Mouse (Mus musculus) ZHBTc4 (cell line): ENCODE data around the gene Gm49486.

Source experiments
- DNase-seq: peaks from one replicate; pipeline ENCODE4 v3.0.0-alpha.2; 2011; ENCODE audit warnings: low read depth, low spot score

The Gm49486 gene

DNA sequence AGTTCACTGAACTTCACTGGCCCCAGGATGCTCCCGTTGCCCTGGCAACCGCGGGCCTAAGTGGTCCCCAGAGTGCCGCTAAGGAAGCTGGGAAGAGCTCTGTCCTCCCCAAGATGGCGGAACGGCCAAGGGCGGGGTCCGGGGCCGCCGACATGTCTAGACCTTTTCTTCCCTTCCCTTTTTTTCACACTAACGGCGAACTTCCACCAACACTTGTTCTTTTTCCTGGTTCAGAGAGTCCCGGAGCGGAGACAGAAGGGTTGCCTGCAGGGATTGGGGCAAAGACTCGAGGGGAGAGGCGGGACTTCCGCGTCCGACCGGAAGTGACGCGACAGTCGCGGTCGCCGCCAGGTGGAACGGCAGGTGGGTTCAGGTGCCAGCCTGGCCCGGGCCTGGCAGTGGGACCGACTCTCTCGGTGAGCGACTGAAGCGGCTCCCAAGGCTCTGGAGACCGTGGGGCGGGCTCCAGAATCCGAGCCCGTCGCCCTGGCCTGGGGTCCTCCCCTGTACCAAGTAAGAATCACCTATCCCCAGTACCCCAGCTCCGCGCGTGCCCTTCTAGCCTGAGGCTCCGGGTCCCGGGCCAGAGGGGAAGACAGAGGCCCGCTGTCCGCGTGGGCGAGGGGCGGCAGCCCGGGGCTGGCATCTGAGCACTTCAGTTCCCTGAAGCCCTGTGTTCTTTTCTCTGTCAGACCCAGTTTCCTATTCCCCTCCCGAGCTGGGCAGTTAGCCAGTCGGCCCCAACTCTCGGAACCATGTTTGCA is at the start of gene Gm49486, which contains the start of gene Pick1:
Gm49486 (plus strand) TSS at position 334 of the 764 bp plus-strand sequence.
Pick1 (plus strand) TSS at position 116 of the 764 bp plus-strand sequence.
- DNase-seq = peak; percentile 95

DNA sequence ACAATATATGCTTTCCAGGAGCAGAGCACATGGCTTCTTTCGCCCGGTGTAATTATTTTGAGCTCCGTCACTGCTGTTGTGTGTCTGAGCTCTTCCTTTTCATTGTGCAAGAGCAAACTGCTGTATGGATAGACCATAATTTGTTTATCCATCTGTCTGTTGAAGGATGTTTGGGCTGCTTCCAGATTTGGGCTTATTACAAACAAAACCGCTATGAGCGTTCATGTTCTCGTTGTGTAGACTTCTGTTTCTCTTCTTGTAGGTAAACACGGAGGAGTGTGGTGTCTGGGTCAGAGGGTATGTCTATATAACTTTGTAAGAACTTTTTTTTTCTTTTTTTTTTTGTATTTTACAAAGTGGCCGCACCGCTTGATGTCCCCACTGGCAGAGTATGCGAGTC is 44.0 kb upstream of the Gm49486 start:
- DNase-seq = no peak

DNA sequence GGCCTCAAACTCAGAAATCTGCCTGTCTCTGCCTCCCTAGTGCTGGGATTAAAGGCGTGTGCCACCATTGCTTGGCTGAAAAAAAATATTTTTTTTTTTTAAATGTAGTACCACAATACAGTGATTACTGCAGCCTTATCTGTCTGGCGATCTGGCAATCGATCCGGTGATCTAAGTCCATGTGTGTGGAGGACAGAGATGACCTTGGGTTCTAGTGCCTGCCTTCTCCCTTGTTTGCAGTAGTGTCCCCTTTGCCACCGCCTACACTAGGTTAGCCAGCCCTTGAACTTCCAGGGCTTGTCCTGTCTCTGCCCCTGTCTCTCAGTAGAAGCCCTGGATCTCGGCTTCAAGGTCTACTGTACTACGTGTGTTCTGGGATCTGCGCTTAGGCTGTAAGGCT is 41.4 kb upstream of the Gm49486 start:
- no peak for DNase-seq

DNA sequence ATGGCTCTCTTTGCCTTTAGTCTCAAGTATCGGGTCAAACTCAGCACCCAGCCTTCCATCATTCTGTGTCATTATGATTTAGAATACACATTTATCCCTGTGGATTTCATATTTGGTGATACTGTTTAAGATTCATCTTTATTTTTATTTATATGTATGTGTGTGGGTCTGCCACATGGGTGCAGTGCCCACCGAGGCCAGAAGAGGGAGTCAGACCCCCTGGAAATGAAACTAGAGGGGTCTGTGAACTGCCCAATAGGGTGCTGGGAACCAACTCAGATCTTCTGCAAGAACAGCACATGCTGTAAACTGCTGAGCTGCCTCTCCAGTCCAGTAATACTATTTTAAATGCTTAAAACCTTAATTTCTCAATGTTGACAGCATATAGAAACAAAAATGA is 37.8 kb upstream of the Gm49486 start:
- peak; percentile 43 for DNase-seq

- no peak for DNase-seq
Observed at GRCm38 (mm10) chr15:79192450-79192849, 36.7 kb upstream of the Gm49486 start.

DNA sequence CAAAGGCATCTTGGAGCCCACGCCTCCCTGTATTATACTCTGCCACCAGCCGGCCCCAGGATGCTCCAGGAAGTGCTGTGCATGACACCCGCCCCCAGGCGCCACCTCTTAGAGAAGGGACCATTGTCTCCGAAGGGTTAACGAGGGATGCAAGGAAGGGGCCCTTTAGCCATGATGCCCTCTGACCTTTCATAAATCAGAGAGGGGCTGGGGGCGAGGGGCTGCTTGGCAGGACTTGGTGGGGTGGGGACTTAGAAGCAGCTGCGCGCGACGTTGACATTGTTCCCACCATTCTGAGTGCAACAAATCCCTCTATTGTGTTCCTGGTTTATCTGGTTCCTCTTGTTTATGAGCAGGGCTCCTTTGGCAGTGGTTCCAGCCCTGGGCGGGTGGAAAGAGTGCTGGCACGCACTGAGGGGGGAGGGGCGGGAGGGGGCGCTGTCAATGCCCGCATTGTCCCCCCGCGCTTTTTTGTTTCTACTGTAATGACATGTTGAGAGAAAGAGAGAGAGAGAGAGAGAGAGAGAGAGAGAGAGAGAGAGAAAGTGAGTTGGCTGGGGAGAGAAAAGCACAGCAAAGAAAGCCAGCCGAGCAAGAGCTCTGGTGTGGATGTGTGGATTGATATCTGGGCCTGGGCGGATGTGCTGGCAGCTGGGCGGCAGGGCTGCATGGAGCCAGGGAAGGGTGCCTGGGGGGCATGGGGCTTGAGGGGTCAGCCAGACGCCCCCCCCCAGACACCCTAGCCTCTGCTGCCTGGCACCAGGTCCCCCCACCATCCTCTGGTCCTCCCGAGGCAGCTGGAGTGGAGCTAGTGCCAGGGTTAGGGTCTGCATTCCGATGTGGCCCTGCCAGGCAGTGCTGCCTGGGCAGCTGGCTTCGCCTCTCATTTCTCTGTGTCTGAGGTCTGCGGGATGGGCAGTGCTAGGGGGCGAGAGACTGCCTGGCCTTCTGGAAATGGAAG is 36.0 kb upstream of the Gm49486 start:
- peak; percentile 61 for DNase-seq

GRCm38 (mm10) chr15:79194048-79194447 is 35.1 kb upstream of the Gm49486 start:
- no peak for DNase-seq

- DNase-seq = no peak
Observed at GRCm38 (mm10) chr15:79194946-79195345, 34.2 kb upstream of the Gm49486 start.

- no peak for DNase-seq
Observed at GRCm38 (mm10) chr15:79195492-79195891, 33.7 kb upstream of the Gm49486 start.

GRCm38 (mm10) chr15:79199390-79199976 is 29.7 kb upstream of the Gm49486 start:
- DNase-seq = no peak

DNA sequence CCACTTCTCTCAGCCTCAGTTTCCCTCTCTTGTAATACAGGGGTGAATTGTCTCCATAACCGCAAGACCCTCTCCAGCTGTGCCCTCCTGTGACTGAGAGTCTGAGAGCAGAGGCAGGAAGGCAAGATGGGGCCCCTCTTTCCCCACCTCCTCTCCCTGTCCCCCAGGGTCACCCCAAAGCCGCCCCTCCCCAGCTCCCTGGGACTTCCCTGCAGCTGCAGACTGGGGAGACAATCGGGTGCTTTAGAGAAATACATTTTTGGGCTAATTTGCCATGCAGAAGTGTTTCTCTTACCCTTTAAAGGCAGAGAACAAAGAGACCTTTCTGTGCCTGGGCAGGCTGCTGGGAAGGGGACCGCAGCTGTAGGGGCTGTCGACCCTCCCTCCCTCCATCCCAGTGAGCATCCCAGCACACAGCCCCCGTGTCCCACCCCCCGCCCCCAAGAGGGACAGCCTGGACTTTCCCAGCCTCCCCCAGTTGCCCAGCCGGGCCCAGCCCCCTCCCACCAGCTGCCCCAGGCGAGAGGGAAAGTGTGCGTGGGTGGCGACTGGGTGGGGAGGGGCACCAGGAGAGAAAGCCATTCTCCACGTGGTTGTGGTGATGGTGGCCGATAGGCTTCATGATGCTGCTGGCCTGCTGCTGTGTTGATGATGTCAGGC is 27.6 kb upstream of the Gm49486 start:
- no peak for DNase-seq

DNA sequence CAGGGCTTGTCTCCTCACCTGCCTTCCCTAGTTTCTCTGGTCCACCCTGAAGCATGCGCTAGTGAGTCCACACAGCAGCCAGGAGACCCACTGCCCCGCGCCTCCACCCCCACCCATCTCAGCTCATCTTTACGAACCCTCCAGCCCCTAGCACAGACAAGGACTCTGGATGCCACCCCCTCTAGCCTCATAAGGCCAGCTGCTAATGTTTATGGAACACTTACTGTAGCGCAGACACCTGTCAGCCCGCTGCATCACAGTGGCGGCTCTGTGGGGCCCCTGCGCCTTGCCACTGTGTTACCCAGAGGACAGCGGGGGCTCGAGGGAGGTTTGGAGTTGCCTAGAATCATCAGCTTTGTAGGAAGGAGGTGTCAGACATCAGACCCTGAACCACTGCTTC is 26.6 kb upstream of the Gm49486 start:
- no peak for DNase-seq

DNA sequence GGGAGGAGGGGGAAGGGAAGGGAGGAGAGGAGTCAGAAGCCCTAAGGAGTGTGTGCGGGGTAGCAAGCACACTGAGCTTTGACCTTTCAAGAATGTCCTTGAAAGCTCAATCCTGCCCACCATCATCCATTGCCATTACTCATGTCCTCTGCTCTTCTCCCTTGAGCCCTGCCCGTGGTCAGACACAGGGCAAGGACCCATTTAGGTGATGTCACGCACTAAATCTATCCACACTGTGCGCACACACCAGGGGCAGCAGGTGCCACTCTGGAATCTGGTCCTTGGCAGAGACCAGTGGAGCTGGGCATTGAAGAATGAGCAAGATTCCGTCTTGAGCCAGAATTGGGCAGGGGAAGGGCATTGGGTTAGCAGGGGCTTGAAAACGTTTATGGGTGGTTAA is 21.0 kb upstream of the Gm49486 start:
- DNase-seq = no peak

DNA sequence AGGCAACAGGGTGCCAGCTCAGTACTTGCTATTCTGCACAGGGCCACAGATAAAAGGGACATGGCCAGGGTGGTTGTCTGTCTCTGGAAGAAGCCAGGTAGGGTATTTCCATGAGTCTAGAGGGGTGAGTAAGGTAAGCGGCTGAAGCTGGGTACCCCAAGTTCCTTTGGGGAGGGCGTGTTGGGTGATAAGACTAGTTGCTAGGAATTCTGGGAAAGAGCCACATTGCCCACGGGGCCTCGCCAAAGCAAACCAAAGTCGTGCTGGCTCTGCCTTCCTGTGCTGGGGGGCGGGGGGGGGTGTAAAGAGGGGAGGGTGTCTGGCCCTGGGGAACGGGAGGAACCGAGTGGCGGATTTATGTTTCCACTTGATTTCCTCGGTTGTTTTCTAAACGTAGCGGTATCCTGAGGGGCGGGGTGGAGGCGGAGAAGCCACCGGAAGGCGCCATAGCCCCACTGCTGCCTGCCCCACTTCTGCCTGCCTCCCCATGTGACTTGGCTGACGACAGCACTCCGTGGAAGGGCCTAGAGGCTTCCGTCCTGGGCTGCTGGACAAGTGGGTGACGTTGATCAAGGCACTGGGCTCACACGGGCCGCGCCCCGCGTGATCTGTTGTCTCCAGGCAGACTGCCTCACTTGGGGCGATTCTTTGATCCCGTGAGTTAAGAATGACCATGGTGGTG is 20.3 kb upstream of the Gm49486 start:
- peak; percentile 51 for DNase-seq

DNA sequence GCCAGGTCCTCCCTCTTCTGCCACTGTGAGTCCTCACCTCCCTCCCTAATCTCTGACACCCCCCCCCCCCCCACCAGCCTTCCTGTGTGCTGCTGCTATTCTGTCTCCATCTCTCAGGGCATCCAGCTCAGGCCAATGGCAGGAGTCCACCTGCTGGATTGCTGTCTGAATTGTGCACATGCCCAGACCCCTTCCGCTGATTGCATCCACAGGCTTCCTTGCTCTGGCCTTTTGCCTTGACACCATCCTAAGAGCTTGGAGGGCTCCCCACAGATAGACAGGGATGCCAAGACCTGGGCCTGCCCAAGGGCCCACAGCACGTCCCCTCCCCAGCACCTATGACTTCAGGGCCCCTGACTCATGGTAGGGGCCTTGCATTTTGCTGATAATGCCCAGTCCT is 18.8 kb upstream of the Gm49486 start:
- no peak for DNase-seq

- peak; percentile 84 for DNase-seq
Observed at GRCm38 (mm10) chr15:79212750-79213446, 16.3 kb upstream of the Gm49486 start.

DNA sequence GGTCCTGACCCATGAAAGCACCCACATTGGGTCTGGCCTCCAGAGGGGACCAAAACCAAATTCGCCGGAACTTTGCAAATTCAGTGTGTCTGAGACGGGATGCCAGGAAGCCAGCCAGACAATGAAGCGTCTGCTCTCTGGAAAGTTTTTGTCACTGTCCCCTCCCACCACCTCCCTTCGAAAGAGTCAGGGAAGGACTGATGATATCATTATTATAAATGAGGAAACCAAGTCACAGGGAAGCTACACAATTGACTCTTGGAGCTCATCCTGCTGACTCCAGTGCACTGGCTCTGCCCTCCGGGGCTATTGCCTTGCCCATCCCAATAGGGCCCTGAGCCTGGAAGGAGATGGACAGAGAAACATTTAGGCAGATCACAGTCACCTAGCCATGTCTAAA is 15.6 kb upstream of the Gm49486 start:
- peak; percentile 48 for DNase-seq

- DNase-seq = no peak
Observed at GRCm38 (mm10) chr15:79216191-79216590, 13.0 kb upstream of the Gm49486 start.

DNA sequence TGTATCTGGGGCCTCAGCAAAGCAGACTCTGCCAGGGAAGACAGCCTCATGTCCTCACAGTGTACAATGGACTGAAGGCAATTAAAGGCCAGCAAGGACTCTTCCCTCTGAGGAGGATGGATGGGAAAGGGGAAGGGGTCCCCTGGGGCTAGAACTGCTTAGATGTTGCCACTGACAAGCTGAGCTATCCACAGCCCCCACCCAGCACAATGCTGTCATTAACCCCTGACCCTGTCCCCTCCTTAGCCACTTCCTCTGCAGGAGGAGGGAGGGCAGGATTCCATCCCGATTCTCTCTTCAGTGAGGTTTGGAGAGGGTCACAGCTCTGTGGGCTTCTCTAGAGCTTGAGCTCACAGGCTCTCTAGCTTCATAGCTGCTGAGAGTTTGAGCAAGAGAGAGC is 9.6 kb upstream of the Gm49486 start:
- no peak for DNase-seq

DNA sequence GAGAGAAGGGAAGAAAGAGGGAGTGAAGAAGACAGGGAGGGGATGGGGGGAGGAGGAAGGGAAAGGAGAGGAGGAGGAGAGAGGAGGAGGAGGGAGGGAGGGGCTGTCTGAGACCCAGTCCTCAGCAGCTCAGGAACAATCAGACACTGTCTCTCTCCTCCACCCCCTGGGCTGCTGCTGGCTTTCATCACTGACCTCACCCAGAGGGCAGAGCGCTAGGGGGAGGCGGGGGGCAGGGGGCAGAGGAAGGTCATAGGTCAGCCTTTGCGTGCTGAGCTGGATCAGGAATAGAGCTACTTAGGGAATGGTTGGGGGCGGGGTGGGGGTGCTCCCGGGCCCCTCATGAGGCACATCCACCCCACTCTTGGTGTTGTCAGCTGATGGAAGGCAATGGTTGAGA is 5.5 kb upstream of the Gm49486 start:
- peak; percentile 55 for DNase-seq
